In genomic region chr19:30827820-30828219, GRCm38 (mm10) we compare ENCODE assay signal across 15 mouse cellular contexts.
DNase-seq lines count a peak whose midpoint lies in the region; ATAC-seq and TF ChIP-seq lines count a peak whose summit lies in the region.
"Had no signal": no experiment of that assay in that cellular context is flagged by ENCODE, and none has a peak within 500 bp of the region (broad histone marks: within the 10 kb centered on the region; RNA-seq: fewer than 3 reads in every experiment).

No protein-coding gene starts in this region.

- DNase-seq in CD4-positive, CD25-positive, alpha-beta regulatory T cell, adult 2 months (ENCODE audit: low read depth, low spot score) = peak; percentile 28
- DNase-seq in liver, postnatal 0 days = no peak
- peak; percentile 37 for DNase-seq in ES-CJ7 (ENCODE audit: low read depth, low spot score)
- peak; percentile 20 for DNase-seq in induced T-regulatory cell, adult 2 months (ENCODE audit: low read depth)
- no peak for DNase-seq in urinary bladder, postnatal 10 days (ENCODE audit: low spot score)
- no peak for DNase-seq in adrenal gland, adult 8-10 months
- DNase-seq: cerebellum, adult 9-11 months; embryo, embryonic 11 days; gastrocnemius, postnatal 36 days; kidney, adult 11 months; liver, embryonic 13.5 days had no signal

- 66% methylated on average over 3 of the region's 3 CpGs for WGBS in liver, postnatal 0 days (ENCODE audit: insufficient replicate concordance)
- WGBS in liver, embryonic 12.5 days (ENCODE audit: insufficient replicate concordance) = 55% methylated on average over 3 of the region's 3 CpGs

- no peak overlapping the region for H3K4me3 ChIP-seq in liver, postnatal 0 days (ENCODE audit: low read depth, low read length)
- no peak overlapping the region for H3K4me3 ChIP-seq in liver, embryonic 12.5 days
- H3K4me3 ChIP-seq: heart, embryonic 13.5 days; liver, embryonic 13.5 days had no signal

- H3K27ac ChIP-seq in liver, postnatal 0 days (ENCODE audit: low read depth) = no peak overlapping the region
- H3K27ac ChIP-seq in liver, embryonic 12.5 days = no peak overlapping the region
- H3K27ac ChIP-seq: heart, embryonic 13.5 days; liver, embryonic 13.5 days had no signal

- no peaks in the 10 kb centered on the region for H3K4me1 ChIP-seq in liver, postnatal 0 days (ENCODE audit: insufficient read depth)
- H3K4me1 ChIP-seq in liver, embryonic 12.5 days = no peaks in the 10 kb centered on the region
- H3K4me1 ChIP-seq: heart, embryonic 13.5 days; liver, embryonic 13.5 days had no signal

- no peak for TF ChIP-seq EP300 in liver, postnatal 0 days (IDR thresholded peaks at IDR 0.05; ENCODE audit: low read depth)

- peak; percentile 41 for TF ChIP-seq CTCF in liver, postnatal 0 days (IDR thresholded peaks at IDR 0.05; ENCODE audit: low read depth)

- no peaks in the 10 kb centered on the region for H3K36me3 ChIP-seq in liver, postnatal 0 days (replicated peaks; ENCODE audit: insufficient read depth, low read length)
- no peaks in the 10 kb centered on the region for H3K36me3 ChIP-seq in liver, embryonic 12.5 days
- H3K36me3 ChIP-seq: heart, embryonic 13.5 days; liver, embryonic 13.5 days had no signal

- H3K27me3 ChIP-seq in liver, postnatal 0 days (ENCODE audit: insufficient read depth, low read length) = no peaks in the 10 kb centered on the region
- H3K27me3 ChIP-seq in liver, embryonic 12.5 days (replicated peaks) = no peaks in the 10 kb centered on the region
- H3K27me3 ChIP-seq: heart, embryonic 13.5 days; liver, embryonic 13.5 days had no signal

- H3K9me3 ChIP-seq in liver, postnatal 0 days (ENCODE audit: low read length) = no peaks in the 10 kb centered on the region
- no peaks in the 10 kb centered on the region for H3K9me3 ChIP-seq in liver, embryonic 12.5 days (replicated peaks)
- H3K9me3 ChIP-seq: liver, embryonic 13.5 days had no signal

- H3K9ac ChIP-seq in liver, postnatal 0 days (replicated peaks) = no peak overlapping the region
- H3K9ac ChIP-seq in liver, embryonic 12.5 days = no peak overlapping the region
- H3K9ac ChIP-seq: heart, embryonic 13.5 days; liver, embryonic 13.5 days had no signal

- H3K4me2 ChIP-seq in liver, postnatal 0 days (ENCODE audit: low read depth, low read length) = no peak overlapping the region
- no peak overlapping the region for H3K4me2 ChIP-seq in liver, embryonic 12.5 days
- H3K4me2 ChIP-seq: heart, embryonic 13.5 days; liver, embryonic 13.5 days had no signal

- no peak for ATAC-seq in CD4-positive, CD25-positive, alpha-beta regulatory T cell, adult 4 months
- no peak for ATAC-seq in liver, postnatal 0 days
- ATAC-seq in liver, embryonic 12.5 days = no peak
- ATAC-seq: forebrain, embryonic 14.5 days had no signal

Comparison
In these comparisons a context has a peak if more than half of its experiments do, and no peak if none do; other contexts are left out.
1. DNase-seq: peak in CD4-positive, CD25-positive, alpha-beta regulatory T cell, adult 2 months (single experiment), ES-CJ7 (single experiment) and induced T-regulatory cell, adult 2 months (single experiment); none in liver, postnatal 0 days (single experiment), urinary bladder, postnatal 10 days (single experiment) and adrenal gland, adult 8-10 months (single experiment).